Mouse (Mus musculus): ENCODE results near the gene March1. TPM values are rescaled to one million over a fixed set of nuclear protein-coding genes. Genes with fewer than 3 reads are reported as not detected.

Gene March1
- polyA plus RNA-seq, 1 experiment from 2014 or later, result 0.78 TPM

- Histone ChIP-seq H3K9me3 (ENCODE audit: control insufficient read depth, low read length) (no peaks in the 10 kb centered on the region), H3K4me3 (ENCODE audit: control insufficient read depth in 1 of 2, insufficient read depth in 1 of 2, low read depth in 1 of 2, low read length in 2 of 2) (no peak overlapping the region), H3K9ac (ENCODE audit: low read length) (no peak overlapping the region), H3K4me2 (ENCODE audit: low read length) (no peak overlapping the region), H3K4me1 (ENCODE audit: control insufficient read depth in 2 of 2, insufficient read depth in 2 of 2, low read length in 2 of 2) (no peaks in the 10 kb centered on the region), H3K27ac (replicated peaks in 1 of 2; ENCODE audit: control insufficient read depth in 1 of 2, insufficient read depth in 1 of 2, low read depth in 2 of 2, low read length in 2 of 2) (no peak overlapping the region), H3K36me3 (ENCODE audit: control insufficient read depth, insufficient read depth, low read length) (no peaks in the 10 kb centered on the region), H3K27me3 (ENCODE audit: control insufficient read depth, insufficient read depth, low read length) (0 out of 2 replicates have a peak, but pooled peaks cover 4% of the 10 kb centered on the region)
- no peak for ATAC-seq (ENCODE audit: insufficient number of reproducible peaks, insufficient read depth, low FRiP score, low read depth)
- 39% methylated on average over 4 of the region's 4 CpGs for WGBS
Observed at GRCm38 (mm10) chr8:66496998-66497577, 879.4 kb downstream of the March1 start.

GRCm38 (mm10) chr8:66503381-66503780 is 885.7 kb downstream of the March1 start:
- H3K9me3 ChIP-seq (ENCODE audit: control insufficient read depth, low read length), result no peaks in the 10 kb centered on the region
- WGBS, result 66% methylated on average over 2 of the region's 2 CpGs

GRCm38 (mm10) chr8:66511537-66511936 is 893.8 kb downstream of the March1 start, which contains the start of gene Tktl2:
Gene Tktl2 (plus strand): TSS chr8:66511756.
- H3K9me3 ChIP-seq (ENCODE audit: control insufficient read depth, low read length), result no peaks in the 10 kb centered on the region
- H3K27ac ChIP-seq (replicated peaks in 1 of 2; ENCODE audit: control insufficient read depth in 1 of 2, insufficient read depth in 1 of 2, low read depth in 2 of 2, low read length in 2 of 2), result no peak within 1 kb of the TSS
- no peak for ATAC-seq (ENCODE audit: insufficient number of reproducible peaks, insufficient read depth, low FRiP score, low read depth)
- no peak within 1 kb of the TSS for H3K4me2 ChIP-seq (ENCODE audit: low read length)
- no peak within 1 kb of the TSS for H3K9ac ChIP-seq (ENCODE audit: low read length)
- no peaks in the 10 kb centered on the region for H3K27me3 ChIP-seq (ENCODE audit: control insufficient read depth, insufficient read depth, low read length)
- H3K36me3 ChIP-seq (ENCODE audit: control insufficient read depth, insufficient read depth, low read length), result no peaks in the 10 kb centered on the region
- no peaks in the 10 kb centered on the region for H3K4me1 ChIP-seq (ENCODE audit: control insufficient read depth in 2 of 2, insufficient read depth in 2 of 2, low read length in 2 of 2)
- 88% methylated on average over 22 of the region's 22 CpGs for WGBS
- H3K4me3 ChIP-seq (ENCODE audit: control insufficient read depth in 1 of 2, insufficient read depth in 1 of 2, low read depth in 1 of 2, low read length in 2 of 2), result no peak within 1 kb of the TSS

More at GRCm38 (mm10) chr8:66503381-66503780, 885.7 kb downstream of the March1 start:
- Histone ChIP-seq H3K4me2 (ENCODE audit: low read length) (no peak overlapping the region), H3K27ac (replicated peaks in 1 of 2; ENCODE audit: control insufficient read depth in 1 of 2, insufficient read depth in 1 of 2, low read depth in 2 of 2, low read length in 2 of 2) (no peak overlapping the region), H3K9ac (ENCODE audit: low read length) (no peak overlapping the region), H3K36me3 (ENCODE audit: control insufficient read depth, insufficient read depth, low read length) (no peaks in the 10 kb centered on the region), H3K27me3 (ENCODE audit: control insufficient read depth, insufficient read depth, low read length) (no peaks in the 10 kb centered on the region), H3K4me1 (ENCODE audit: control insufficient read depth in 2 of 2, insufficient read depth in 2 of 2, low read length in 2 of 2) (no peaks in the 10 kb centered on the region), H3K4me3 (ENCODE audit: control insufficient read depth in 1 of 2, insufficient read depth in 1 of 2, low read depth in 1 of 2, low read length in 2 of 2) (no peak overlapping the region)
- no peak for ATAC-seq (ENCODE audit: insufficient number of reproducible peaks, insufficient read depth, low FRiP score, low read depth)

GRCm38 (mm10) chr8:66519149-66519548 is 901.4 kb downstream of the March1 start:
- no peaks in the 10 kb centered on the region for H3K27me3 ChIP-seq (ENCODE audit: control insufficient read depth, insufficient read depth, low read length)
- no peak overlapping the region for H3K9ac ChIP-seq (ENCODE audit: low read length)
- H3K36me3 ChIP-seq (ENCODE audit: control insufficient read depth, insufficient read depth, low read length), result no peaks in the 10 kb centered on the region
- 69% methylated on average over 2 of the region's 2 CpGs for WGBS
- H3K9me3 ChIP-seq (ENCODE audit: control insufficient read depth, low read length), result no peaks in the 10 kb centered on the region
- H3K4me2 ChIP-seq (ENCODE audit: low read length), result no peak overlapping the region
- no peaks in the 10 kb centered on the region for H3K4me1 ChIP-seq (ENCODE audit: control insufficient read depth in 2 of 2, insufficient read depth in 2 of 2, low read length in 2 of 2)
- ATAC-seq (ENCODE audit: insufficient number of reproducible peaks, insufficient read depth, low FRiP score, low read depth), result no peak
- H3K27ac ChIP-seq (replicated peaks in 1 of 2; ENCODE audit: control insufficient read depth in 1 of 2, insufficient read depth in 1 of 2, low read depth in 2 of 2, low read length in 2 of 2), result no peak overlapping the region
- no peak overlapping the region for H3K4me3 ChIP-seq (ENCODE audit: control insufficient read depth in 1 of 2, insufficient read depth in 1 of 2, low read depth in 1 of 2, low read length in 2 of 2)

- no peak overlapping the region for H3K27ac ChIP-seq (replicated peaks in 1 of 2; ENCODE audit: control insufficient read depth in 1 of 2, insufficient read depth in 1 of 2, low read depth in 2 of 2, low read length in 2 of 2)
- no peak overlapping the region for H3K4me3 ChIP-seq (ENCODE audit: control insufficient read depth in 1 of 2, insufficient read depth in 1 of 2, low read depth in 1 of 2, low read length in 2 of 2)
- H3K9me3 ChIP-seq (ENCODE audit: control insufficient read depth, low read length), result no peaks in the 10 kb centered on the region
- no peak overlapping the region for H3K9ac ChIP-seq (ENCODE audit: low read length)
- H3K4me2 ChIP-seq (ENCODE audit: low read length), result no peak overlapping the region
- H3K4me1 ChIP-seq (ENCODE audit: control insufficient read depth in 2 of 2, insufficient read depth in 2 of 2, low read length in 2 of 2), result no peaks in the 10 kb centered on the region
- no peak for ATAC-seq (ENCODE audit: insufficient number of reproducible peaks, insufficient read depth, low FRiP score, low read depth)
- H3K36me3 ChIP-seq (ENCODE audit: control insufficient read depth, insufficient read depth, low read length), result no peaks in the 10 kb centered on the region
- no peaks in the 10 kb centered on the region for H3K27me3 ChIP-seq (ENCODE audit: control insufficient read depth, insufficient read depth, low read length)
Observed at GRCm38 (mm10) chr8:66520576-66520975, 902.9 kb downstream of the March1 start.

All from heart, embryonic 14.5 days (tissue).